Mouse (Mus musculus) left cerebral cortex, postnatal 36 days (tissue): ENCODE results near the gene Slc25a13. TPM values are rescaled to one million over a fixed set of nuclear protein-coding genes. Genes with fewer than 3 reads are reported as not detected.

ENCODE experiments used
- DNase-seq, 2 experiments: peaks; one replicate each; pipeline ENCODE4 v3.0.0; 2021 to 2022; ENCODE audit warnings: low spot score in 2 of 2, mixed read lengths in 1 of 2
- intact Hi-C: fragments of 180-260 bp; cut with DNase I; formaldehyde crosslinking; loops from one replicate; pipeline ENCODE4 v1.15.1; 2025
- total RNA-seq, 2 experiments: library from RNA; stranded (reverse); gene quantifications; 2 replicates each; pipeline ENCODE4 v1.2.3; 2021

The Slc25a13 gene
- total RNA-seq = 1 to 10 TPM; 2.1 to 2.3 TPM

DNA sequence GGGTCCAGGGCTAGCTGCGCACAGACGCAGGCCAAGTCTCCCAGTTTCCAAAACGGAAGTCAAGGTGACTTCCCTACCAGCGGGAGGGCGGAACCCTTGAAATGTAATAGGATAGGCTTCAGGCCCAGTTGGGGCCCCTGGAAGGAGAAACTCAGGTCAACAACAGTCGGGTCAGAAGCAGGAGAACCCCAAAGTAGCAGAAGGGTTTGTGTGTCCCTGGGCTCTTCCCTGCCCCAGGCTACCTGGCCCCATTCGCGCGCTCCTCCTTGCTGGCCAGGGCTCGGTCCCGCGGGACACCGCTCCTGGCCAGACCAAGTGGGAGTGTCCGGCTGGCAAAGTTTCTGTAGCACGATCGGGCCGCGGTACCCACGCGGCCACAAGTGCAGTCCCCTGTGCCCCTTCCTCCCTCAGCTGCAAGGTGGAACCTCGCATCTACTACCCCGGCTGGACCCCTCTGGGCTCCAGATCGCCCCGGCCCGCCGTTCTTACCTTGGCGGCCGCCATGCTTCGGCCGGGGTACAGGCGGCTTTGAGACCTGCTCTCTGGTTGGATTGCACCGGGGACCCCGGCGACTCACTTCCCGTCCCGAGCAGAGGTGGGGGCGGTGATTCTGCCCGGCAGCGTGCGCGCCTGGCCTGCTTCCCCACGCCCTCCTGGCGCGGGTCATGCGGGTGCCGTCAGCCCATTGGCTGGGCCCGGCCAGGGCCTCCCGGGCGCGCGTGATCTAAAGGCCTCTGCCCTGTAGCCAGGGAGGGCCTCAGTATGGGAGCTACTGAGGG is at the start of gene Slc25a13:
Gene Slc25a13, minus strand, starts transcription at position 667 of the 779 bp plus-strand sequence.
- intact Hi-C loops = no loop called here
- DNase-seq = peak; percentile 21 to 28

DNA sequence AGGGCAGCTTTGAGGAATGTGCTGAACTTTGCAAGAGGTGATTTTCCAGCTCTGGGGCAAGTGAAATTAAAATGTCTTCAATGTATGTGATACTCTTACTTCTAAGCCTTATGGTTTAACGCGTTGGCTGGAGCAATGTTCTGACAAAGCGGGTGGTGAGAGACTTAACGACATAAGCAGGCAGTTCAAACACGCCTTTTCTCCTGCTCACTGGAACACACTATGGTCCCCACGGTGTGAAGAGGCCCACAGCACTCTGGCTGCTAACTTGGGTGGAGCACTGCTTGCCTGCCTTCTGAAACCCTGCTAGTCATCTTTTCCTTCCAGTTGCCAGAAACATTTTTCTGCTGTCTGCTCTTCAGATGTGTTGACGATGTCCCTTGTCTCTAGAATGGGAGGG is 48.8 kb upstream of the Slc25a13 start:
- intact Hi-C loops = no loop called here
- DNase-seq = no peak

GRCm38 (mm10) chr6:6263293-6263911 is 46.4 kb upstream of the Slc25a13 start:
- intact Hi-C loops = no loop called here
- DNase-seq = no peak

DNA sequence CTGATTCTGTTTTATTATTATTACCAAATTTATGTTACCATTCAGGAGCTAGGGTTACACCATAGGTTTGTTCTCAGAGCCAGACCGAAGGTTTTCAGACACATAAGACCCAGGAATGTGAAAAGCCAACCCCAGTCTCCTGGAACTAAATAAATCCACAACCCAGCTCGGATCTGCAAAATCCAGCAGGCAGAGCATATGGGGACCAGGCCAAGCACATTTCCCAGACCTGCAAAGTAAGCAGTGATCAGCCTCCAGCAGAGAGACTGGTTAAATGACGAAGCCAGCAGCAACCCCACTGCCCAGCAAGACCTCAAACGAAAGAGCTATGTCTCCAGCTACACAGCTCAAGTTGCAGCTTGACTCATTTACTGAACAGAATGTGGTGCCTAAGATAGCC is 43.9 kb upstream of the Slc25a13 start:
- intact Hi-C loops = no loop called here
- no peak for DNase-seq

DNA sequence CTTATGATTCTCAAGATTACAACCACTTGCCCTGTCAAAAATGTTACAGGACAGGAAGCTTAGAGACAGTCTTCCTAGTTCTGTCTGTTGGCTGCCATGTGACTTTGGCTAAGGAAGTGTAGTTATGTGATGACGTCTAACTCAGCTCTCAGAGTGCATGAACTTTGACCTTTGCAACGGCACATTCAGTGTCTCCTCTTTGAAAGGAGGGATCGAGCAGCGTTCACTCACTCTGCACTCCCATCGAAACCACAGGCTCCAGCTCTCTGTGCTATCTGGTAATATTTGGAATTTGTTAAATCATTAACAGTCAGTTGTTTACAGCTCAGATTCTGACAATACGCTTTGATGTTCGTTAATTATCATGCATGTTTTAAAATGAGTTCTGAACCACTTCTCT is 31.5 kb upstream of the Slc25a13 start:
- intact Hi-C loops = no loop called here
- DNase-seq = no peak

- no peak for DNase-seq
- intact Hi-C loops = no loop called here
Measured at GRCm38 (mm10) chr6:6243828-6244227, 26.9 kb upstream of the Slc25a13 start.

DNA sequence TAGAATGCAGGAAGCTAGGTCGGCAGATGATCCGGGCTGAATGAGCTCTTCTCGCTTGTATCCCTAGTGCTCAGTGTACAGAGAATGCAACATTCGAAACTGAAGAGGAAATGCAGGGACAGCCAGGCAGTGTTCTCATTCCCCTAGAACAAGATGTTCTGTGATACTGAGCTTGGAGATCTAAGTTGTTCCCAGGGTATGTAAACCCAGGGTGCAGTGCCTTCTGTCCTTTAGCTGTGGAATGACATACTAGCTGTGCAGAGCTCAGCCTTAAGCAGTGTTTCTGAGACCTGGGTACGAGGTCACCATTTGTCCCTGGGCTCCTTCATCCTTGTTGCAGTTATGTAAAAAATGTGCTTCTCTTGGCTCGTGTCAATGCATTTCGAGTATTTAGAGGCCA is 25.1 kb upstream of the Slc25a13 start:
- DNase-seq = no peak
- intact Hi-C loops = no loop called here

GRCm38 (mm10) chr6:6236788-6237298 is 19.9 kb upstream of the Slc25a13 start:
- intact Hi-C loops = no loop called here
- no peak for DNase-seq

GRCm38 (mm10) chr6:6230262-6230661 is 13.3 kb upstream of the Slc25a13 start:
- intact Hi-C loops = no loop called here
- DNase-seq = no peak

- DNase-seq = no peak
- intact Hi-C loops = no loop called here
Measured at GRCm38 (mm10) chr6:6222721-6223120, 5.7 kb upstream of the Slc25a13 start.

- no peak for DNase-seq
- intact Hi-C loops = no loop called here
Measured at GRCm38 (mm10) chr6:6220574-6220973, 3.6 kb upstream of the Slc25a13 start.

DNA sequence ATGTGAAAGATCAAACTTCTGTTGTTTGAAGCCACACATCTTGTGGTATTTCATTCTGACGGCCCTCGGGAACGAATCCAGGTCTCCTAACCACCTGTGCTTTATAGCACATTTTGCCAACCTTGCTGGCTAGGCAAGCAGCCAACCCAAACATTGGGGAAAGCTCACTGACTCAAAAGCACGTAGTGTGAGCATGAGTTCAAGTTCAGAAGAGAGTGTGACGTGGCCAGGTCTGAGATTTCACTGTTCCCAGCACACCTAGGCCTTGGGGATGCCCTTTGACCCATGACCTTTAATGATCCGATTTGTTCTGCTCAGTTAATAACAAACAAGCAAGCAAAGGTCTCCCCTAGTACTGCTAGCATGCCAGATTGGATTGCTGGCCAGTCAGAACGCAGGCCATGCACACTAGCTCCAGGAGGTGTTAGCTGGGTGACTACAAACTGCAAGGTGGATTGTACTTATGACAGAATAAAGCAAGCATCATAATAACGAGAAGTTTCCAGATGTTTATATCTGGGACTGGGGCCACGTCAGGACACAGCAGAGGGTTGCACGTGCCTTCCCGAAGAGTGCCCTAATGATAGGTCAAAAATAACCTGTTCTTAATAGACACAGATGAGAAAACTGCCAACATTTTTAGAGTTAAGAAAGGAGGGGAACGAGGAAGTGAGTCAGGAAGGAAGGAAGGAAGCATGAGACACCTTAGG is 2.8 kb upstream of the Slc25a13 start:
- no peak for DNase-seq
- intact Hi-C loops = no loop called here

- intact Hi-C loops = no loop called here
Measured at GRCm38 (mm10) chr6:6217286-6217625, 283 bp upstream of the Slc25a13 start.

GRCm38 (mm10) chr6:6216120-6216506 is 860 bp downstream of the Slc25a13 start:
- DNase-seq = no peak
- intact Hi-C loops = no loop called here

More at GRCm38 (mm10) chr6:6217286-6217625, 283 bp upstream of the Slc25a13 start:
- no peak for DNase-seq

DNA sequence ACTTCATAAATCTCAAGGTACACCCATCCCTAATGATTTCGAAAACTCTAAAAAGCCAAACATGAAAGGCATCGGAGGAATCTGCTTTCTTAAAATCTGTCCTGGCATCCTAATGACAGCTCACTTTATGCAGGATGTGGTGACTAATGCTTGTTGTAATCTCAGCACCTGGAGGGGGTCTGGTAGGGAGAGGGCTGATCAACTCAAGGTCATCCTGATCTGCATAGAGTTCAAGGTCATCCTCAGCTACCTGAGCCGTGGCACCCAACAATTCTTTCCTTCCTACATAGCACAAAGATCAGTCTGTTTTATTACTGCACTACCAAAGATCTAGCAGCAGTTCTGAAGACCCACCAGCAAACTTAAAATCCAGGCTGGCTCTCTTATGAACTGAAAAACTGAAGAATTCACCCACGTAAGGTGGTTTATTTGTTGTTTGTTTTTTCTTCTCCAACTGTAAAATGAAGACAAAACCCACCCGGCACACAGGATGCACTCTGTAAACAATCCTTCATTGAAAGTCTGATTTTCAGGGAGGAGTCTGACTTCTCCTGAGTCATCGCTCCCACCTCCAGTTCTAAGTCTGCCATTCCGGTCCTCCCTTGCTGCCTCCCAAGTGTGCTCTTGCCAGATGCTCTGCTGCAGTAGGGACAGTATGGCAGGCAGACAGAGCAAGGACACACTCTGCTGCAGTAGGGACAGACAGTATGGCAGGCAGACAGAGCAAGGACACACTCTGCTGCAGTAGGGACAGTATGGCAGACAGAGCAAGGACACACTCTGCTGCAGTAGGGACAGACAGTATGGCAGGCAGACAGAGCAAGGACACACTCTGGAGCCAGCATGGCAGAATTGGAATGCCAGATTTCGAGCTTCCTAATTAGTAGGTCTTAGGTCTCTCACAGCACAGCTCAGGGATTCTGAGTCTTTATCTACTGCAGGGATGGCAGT is 4.3 kb downstream of the Slc25a13 start:
- peak in 1 of 2 experiments; percentile 22 for DNase-seq
- intact Hi-C loops = no loop called here

DNA sequence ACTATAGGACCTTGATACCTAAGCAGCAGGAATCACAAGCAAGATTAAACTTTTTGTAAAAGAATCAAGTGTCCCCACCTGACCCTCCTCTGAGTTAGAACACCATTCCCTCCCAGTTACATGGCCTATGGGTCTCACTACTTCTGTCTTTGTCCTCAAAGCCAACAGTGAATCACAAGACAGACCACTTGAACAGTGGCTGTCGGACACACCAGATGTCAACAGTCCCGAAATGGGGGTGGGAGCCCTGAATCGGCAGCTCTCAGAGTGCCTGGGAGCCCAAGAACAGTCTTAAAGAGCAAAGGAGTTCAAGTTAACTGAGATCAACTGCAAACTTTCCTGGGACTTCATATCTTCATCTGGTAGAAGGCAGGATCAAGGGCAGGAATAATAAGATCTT is 5.0 kb downstream of the Slc25a13 start:
- intact Hi-C loops = no loop called here
- DNase-seq = no peak

GRCm38 (mm10) chr6:6210637-6211036 is 6.3 kb downstream of the Slc25a13 start:
- intact Hi-C loops = no loop called here

GRCm38 (mm10) chr6:6208351-6209059 is 8.5 kb downstream of the Slc25a13 start:
- intact Hi-C loops = no loop called here
- DNase-seq = no peak

More at GRCm38 (mm10) chr6:6210637-6211036, 6.3 kb downstream of the Slc25a13 start:
- DNase-seq = no peak

GRCm38 (mm10) chr6:6207836-6208235 is 9.1 kb downstream of the Slc25a13 start:
- no peak for DNase-seq
- intact Hi-C loops = no loop called here
